30 mouse cellular contexts compared by ENCODE assay signal in the genomic region with DNA sequence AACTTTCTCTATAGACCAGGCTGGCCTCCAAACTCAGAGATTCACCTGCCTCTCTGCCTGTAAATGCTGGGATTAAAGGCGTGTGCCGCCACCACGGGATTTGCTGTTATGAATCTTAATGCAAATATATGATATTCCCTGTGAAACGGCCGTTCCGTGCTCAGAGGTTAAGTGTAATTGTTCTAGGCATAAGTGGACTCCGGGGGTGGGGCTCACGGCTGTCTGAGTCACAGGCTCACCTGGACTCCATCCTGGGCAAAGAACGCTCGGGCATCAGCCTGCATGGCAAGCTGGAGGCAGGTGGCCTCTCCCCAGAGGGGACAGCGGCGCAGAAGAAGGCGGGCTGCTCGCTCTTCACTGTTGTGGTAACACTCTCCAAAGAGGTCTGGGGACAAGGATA. TPM values are rescaled to one million over a fixed set of nuclear protein-coding genes. Genes with fewer than 3 reads are reported as not detected.
A peak's percentile ranks its signal among the peaks of the same experiment; 100 is the strongest.
DNase-seq lines count a peak whose midpoint lies in the region; ATAC-seq and TF ChIP-seq lines count a peak whose summit lies in the region.
"Had no signal": no experiment of that assay in that cellular context is flagged by ENCODE, and none has a peak within 500 bp of the region (broad histone marks: within the 10 kb centered on the region; RNA-seq: fewer than 3 reads in every experiment).

No protein-coding gene starts in this region.

- no peaks in the 10 kb centered on the region for H3K36me3 ChIP-seq in forebrain, embryonic 10.5 days (replicated peaks)
- no peaks in the 10 kb centered on the region for H3K36me3 ChIP-seq in forebrain, embryonic 13.5 days (ENCODE audit: poor library complexity, severe bottlenecking)
- peaks cover 11% of the 10 kb centered on the region for H3K36me3 ChIP-seq in lung, embryonic 16.5 days (ENCODE audit: control insufficient read depth, insufficient read depth, low read length)
- no peaks in the 10 kb centered on the region for H3K36me3 ChIP-seq in intestine, embryonic 15.5 days
- H3K36me3 ChIP-seq in small intestine, adult 2 months (ENCODE audit: control insufficient read depth, insufficient read depth, low read length): peaks cover 49% of the 10 kb centered on the region
- H3K36me3 ChIP-seq: forebrain, embryonic 15.5 days; hindbrain, embryonic 12.5 days; hindbrain, embryonic 15.5 days had no signal

- TF ChIP-seq CTCF in small intestine, adult 2 months (IDR thresholded peaks at IDR 0.05; ENCODE audit: extremely low read depth, insufficient read length, insufficient replicate concordance, low read depth, low read length): no peak

- no peak for TF ChIP-seq POLR2A in small intestine, adult 2 months (IDR thresholded peaks at IDR 0.05; ENCODE audit: low read depth, low read length)

- 0 out of 2 replicates have a peak, but pooled peaks cover 9% of the 10 kb centered on the region for H3K27me3 ChIP-seq in forebrain, embryonic 10.5 days (ENCODE audit: poor library complexity, severe bottlenecking)
- H3K27me3 ChIP-seq in forebrain, embryonic 13.5 days: no peaks in the 10 kb centered on the region
- no peaks in the 10 kb centered on the region for H3K27me3 ChIP-seq in lung, embryonic 16.5 days (ENCODE audit: control insufficient read depth, insufficient read depth, low read depth, low read length)
- no peaks in the 10 kb centered on the region for H3K27me3 ChIP-seq in intestine, embryonic 15.5 days (replicated peaks)
- no peaks in the 10 kb centered on the region for H3K27me3 ChIP-seq in small intestine, adult 2 months (ENCODE audit: control insufficient read depth, insufficient read depth, low read length)
- H3K27me3 ChIP-seq: forebrain, embryonic 15.5 days; hindbrain, embryonic 12.5 days; hindbrain, embryonic 15.5 days had no signal

- H3K9me3 ChIP-seq in forebrain, embryonic 10.5 days: no peaks in the 10 kb centered on the region
- H3K9me3 ChIP-seq in forebrain, embryonic 13.5 days (replicated peaks): no peaks in the 10 kb centered on the region
- H3K9me3 ChIP-seq in lung, embryonic 16.5 days (ENCODE audit: control insufficient read depth, low read length): no peaks in the 10 kb centered on the region
- no peaks in the 10 kb centered on the region for H3K9me3 ChIP-seq in intestine, embryonic 15.5 days
- H3K9me3 ChIP-seq: forebrain, embryonic 15.5 days; hindbrain, embryonic 12.5 days; hindbrain, embryonic 15.5 days had no signal

- H3K9ac ChIP-seq in forebrain, embryonic 13.5 days: no peak overlapping the region
- H3K9ac ChIP-seq in lung, embryonic 16.5 days (ENCODE audit: low read length): no peak overlapping the region
- no peak overlapping the region for H3K9ac ChIP-seq in intestine, embryonic 15.5 days
- H3K9ac ChIP-seq: forebrain, embryonic 15.5 days; hindbrain, embryonic 12.5 days; hindbrain, embryonic 15.5 days had no signal

- no peak overlapping the region for H3K4me3 ChIP-seq in forebrain, embryonic 10.5 days
- no peak overlapping the region for H3K4me3 ChIP-seq in forebrain, embryonic 13.5 days
- H3K4me3 ChIP-seq in lung, embryonic 16.5 days (ENCODE audit: low read length): no peak overlapping the region
- H3K4me3 ChIP-seq in intestine, embryonic 15.5 days (replicated peaks): no peak overlapping the region
- peak overlapping the region; percentile 27 for H3K4me3 ChIP-seq in small intestine, adult 2 months (ENCODE audit: low read depth, low read length)
- H3K4me3 ChIP-seq: forebrain, embryonic 15.5 days; gastrocnemius, adult 2 months; hindbrain, embryonic 12.5 days; hindbrain, embryonic 15.5 days had no signal

- ATAC-seq in forebrain, embryonic 13.5 days: no peak
- peak; percentile 38; the same call in 1 of the 2 replicates for ATAC-seq in lung, embryonic 16.5 days (ENCODE audit: low read depth)
- ATAC-seq in intestine, embryonic 15.5 days: peak; percentile 29
- ATAC-seq: forebrain, embryonic 15.5 days had no signal

- H3K27ac ChIP-seq in forebrain, embryonic 10.5 days: 0 out of 2 replicates have a peak overlapping the region, but pooled peaks have one; percentile 15
- H3K27ac ChIP-seq in forebrain, embryonic 13.5 days: no peak overlapping the region
- H3K27ac ChIP-seq in lung, embryonic 16.5 days (ENCODE audit: low read length): no peak overlapping the region
- H3K27ac ChIP-seq in intestine, embryonic 15.5 days: no peak overlapping the region
- H3K27ac ChIP-seq in small intestine, adult 2 months (ENCODE audit: insufficient read depth, low read depth, low read length): peak overlapping the region; percentile 92
- H3K27ac ChIP-seq: forebrain, embryonic 15.5 days; gastrocnemius, adult 2 months; hindbrain, embryonic 12.5 days; hindbrain, embryonic 15.5 days had no signal

- no peak for DNase-seq in forebrain, embryonic 10.5 days (ENCODE audit: extremely low spot score, low spot score)
- no peak for DNase-seq in lung, postnatal 36 days
- DNase-seq in adrenal gland, postnatal 36 days: no peak
- no peak for DNase-seq in urinary bladder, postnatal 4 days (ENCODE audit: low spot score in 2 of 2)
- DNase-seq: adrenal gland, adult 2 months; adrenal gland, postnatal 14 days; cerebellum, adult 18-20 months; cerebellum, adult 9-10 months; cerebellum, postnatal 14 days; gastrocnemius, postnatal 14 days; heart, adult 11 months had no signal

- H3K4me1 ChIP-seq in forebrain, embryonic 10.5 days: peaks cover 20% of the 10 kb centered on the region
- peaks cover 11% of the 10 kb centered on the region for H3K4me1 ChIP-seq in forebrain, embryonic 13.5 days
- peaks cover 2% of the 10 kb centered on the region; the same call in 1 of the 2 replicates for H3K4me1 ChIP-seq in lung, embryonic 16.5 days (replicated peaks; ENCODE audit: control insufficient read depth, insufficient read depth, low read length)
- peaks cover 10% of the 10 kb centered on the region; the same call in 1 of the 2 replicates for H3K4me1 ChIP-seq in intestine, embryonic 15.5 days (replicated peaks)
- H3K4me1 ChIP-seq in small intestine, adult 2 months (ENCODE audit: control insufficient read depth, insufficient read depth, insufficient read length, low read length): peaks cover 29% of the 10 kb centered on the region

- 93% methylated on average over 14 of the region's 14 CpGs for WGBS in forebrain, embryonic 10.5 days
- WGBS in forebrain, embryonic 13.5 days: 93% methylated on average over 14 of the region's 14 CpGs
- 76% methylated on average over 14 of the region's 14 CpGs for WGBS in lung, embryonic 16.5 days
- WGBS in intestine, embryonic 15.5 days: 85% methylated on average over 14 of the region's 14 CpGs
- 37% methylated on average over 14 of the region's 14 CpGs for WGBS in small intestine, adult 2 months

- no peak overlapping the region for H3K4me2 ChIP-seq in forebrain, embryonic 13.5 days
- no peak overlapping the region for H3K4me2 ChIP-seq in lung, embryonic 16.5 days (ENCODE audit: low read depth, low read length)
- no peak overlapping the region for H3K4me2 ChIP-seq in intestine, embryonic 15.5 days (replicated peaks)
- H3K4me2 ChIP-seq: forebrain, embryonic 15.5 days; heart, embryonic 11.5 days; hindbrain, embryonic 12.5 days; hindbrain, embryonic 15.5 days had no signal

RNA-seq across cellular contexts. Expression of a gene that starts 17.0 kb away (rescaled TPM):
- polyA plus RNA-seq in forebrain, embryonic 10.5 days (2016; fragmentation: Nextera tagmentation; extraction: Ambion mirVana): 8.3 and 8.9 TPM in 2 replicates
- polyA plus RNA-seq in forebrain, embryonic 13.5 days (2015; fragmentation: Nextera tagmentation; extraction: Ambion mirVana): 5.0 and 6.4 TPM in 2 replicates
- polyA plus RNA-seq in lung, embryonic 16.5 days (2015; fragmentation: Nextera tagmentation; extraction: Ambion mirVana): 19.6 and 25.0 TPM in 2 replicates
- 20.4 and 29.1 TPM in 2 replicates for polyA plus RNA-seq in intestine, embryonic 15.5 days (2015; fragmentation: Nextera tagmentation; extraction: Ambion mirVana)
- polyA plus RNA-seq in small intestine, adult 2 months (2012; rRNA removed): 101 and 257 TPM in 2 replicates
- total RNA-seq in adrenal gland, postnatal 36 days (2021): 1 to 10 TPM; 5.7 to 8.5 TPM

RNA-seq across cellular contexts. Expression of a gene that starts 18.6 kb away (rescaled TPM):
- polyA plus RNA-seq in forebrain, embryonic 10.5 days (2016; fragmentation: Nextera tagmentation; extraction: Ambion mirVana): 0.31 and 0.42 TPM in 2 replicates
- 0.06 TPM in 1 of 2 replicates, not detected in the other for polyA plus RNA-seq in forebrain, embryonic 13.5 days (2015; fragmentation: Nextera tagmentation; extraction: Ambion mirVana)
- polyA plus RNA-seq in lung, embryonic 16.5 days (2015; fragmentation: Nextera tagmentation; extraction: Ambion mirVana): 1.8 and 2.0 TPM in 2 replicates
- 0.97 and 1.2 TPM in 2 replicates for polyA plus RNA-seq in intestine, embryonic 15.5 days (2015; fragmentation: Nextera tagmentation; extraction: Ambion mirVana)
- 0.14 and 0.46 TPM in 2 replicates for polyA plus RNA-seq in small intestine, adult 2 months (2012; rRNA removed)
- total RNA-seq in adrenal gland, postnatal 36 days (2021): under 1 TPM in 1 of 2 experiments, not detected in 1; 0.13 TPM
- total RNA-seq: hematopoietic stem cell, adult 5-6 weeks; MEL had no signal
- polyA plus RNA-seq: adrenal gland, adult 2 months; forebrain, embryonic 11.5 days had no signal

RNA-seq across cellular contexts. Expression of a gene that starts 39.2 kb away (rescaled TPM):
- polyA plus RNA-seq in forebrain, embryonic 10.5 days (2016; fragmentation: Nextera tagmentation; extraction: Ambion mirVana): not detected in 2 replicates
- polyA plus RNA-seq in forebrain, embryonic 13.5 days (2015; fragmentation: Nextera tagmentation; extraction: Ambion mirVana): not detected in 2 replicates
- polyA plus RNA-seq in lung, embryonic 16.5 days (2015; fragmentation: Nextera tagmentation; extraction: Ambion mirVana): not detected in 2 replicates
- polyA plus RNA-seq in intestine, embryonic 15.5 days (2015; fragmentation: Nextera tagmentation; extraction: Ambion mirVana): not detected in 2 replicates
- not detected in 2 replicates for polyA plus RNA-seq in small intestine, adult 2 months (2012; rRNA removed)
- under 1 TPM in 1 of 2 experiments, not detected in 1; 0.13 TPM for total RNA-seq in adrenal gland, postnatal 36 days (2021)
- total RNA-seq: adrenal gland, adult 2 months; adrenal gland, postnatal 14 days; gastrocnemius, adult 2 months; gastrocnemius, postnatal 14 days; gastrocnemius, postnatal 4 days; heart, adult 8-10 months; heart, postnatal 25 days; hematopoietic stem cell, adult 5-6 weeks; MEL had no signal
- polyA plus RNA-seq: adrenal gland, adult 2 months; embryonic facial prominence, embryonic 11.5 days; embryonic facial prominence, embryonic 14.5 days; forebrain, embryonic 11.5 days; forebrain, embryonic 15.5 days; heart, embryonic 11.5 days; heart, embryonic 14.5 days; heart, postnatal 0 days; hindbrain, embryonic 12.5 days; hindbrain, embryonic 15.5 days had no signal

RNA-seq across cellular contexts. Expression of a gene that starts 50.3 kb away (rescaled TPM):
- polyA plus RNA-seq in forebrain, embryonic 10.5 days (2016; fragmentation: Nextera tagmentation; extraction: Ambion mirVana): 6.0 and 8.9 TPM in 2 replicates
- 12.0 and 12.7 TPM in 2 replicates for polyA plus RNA-seq in forebrain, embryonic 13.5 days (2015; fragmentation: Nextera tagmentation; extraction: Ambion mirVana)
- 2.2 and 2.5 TPM in 2 replicates for polyA plus RNA-seq in lung, embryonic 16.5 days (2015; fragmentation: Nextera tagmentation; extraction: Ambion mirVana)
- polyA plus RNA-seq in intestine, embryonic 15.5 days (2015; fragmentation: Nextera tagmentation; extraction: Ambion mirVana): 5.6 and 6.9 TPM in 2 replicates
- 15.4 and 63.9 TPM in 2 replicates for polyA plus RNA-seq in small intestine, adult 2 months (2012; rRNA removed)
- total RNA-seq in adrenal gland, postnatal 36 days (2021): 1 to 10 TPM; 1.5 to 1.7 TPM
- total RNA-seq: hematopoietic stem cell, adult 5-6 weeks had no signal

RNA-seq across cellular contexts. Expression of a gene that starts 53.8 kb away (rescaled TPM):
- 0.47 and 0.81 TPM in 2 replicates for polyA plus RNA-seq in forebrain, embryonic 10.5 days (2016; fragmentation: Nextera tagmentation; extraction: Ambion mirVana)
- polyA plus RNA-seq in forebrain, embryonic 13.5 days (2015; fragmentation: Nextera tagmentation; extraction: Ambion mirVana): 2.9 and 4.5 TPM in 2 replicates
- 0.53 TPM in 2 replicates for polyA plus RNA-seq in lung, embryonic 16.5 days (2015; fragmentation: Nextera tagmentation; extraction: Ambion mirVana)
- polyA plus RNA-seq in intestine, embryonic 15.5 days (2015; fragmentation: Nextera tagmentation; extraction: Ambion mirVana): 1.9 and 2.4 TPM in 2 replicates
- polyA plus RNA-seq in small intestine, adult 2 months (2012; rRNA removed): 2.9 and 4.0 TPM in 2 replicates
- 1 to 10 TPM in 1 of 2 experiments, under 1 TPM in 1; 0.70 to 2.8 TPM for total RNA-seq in adrenal gland, postnatal 36 days (2021)
- total RNA-seq: gastrocnemius, adult 2 months had no signal

Comparison
In these comparisons a context has a peak if more than half of its experiments do, and no peak if none do; other contexts are left out.
1. H3K27ac ChIP-seq: peak in forebrain, embryonic 10.5 days (single experiment) and small intestine, adult 2 months (single experiment); none in forebrain, embryonic 13.5 days (single experiment), lung, embryonic 16.5 days (single experiment) and intestine, embryonic 15.5 days (single experiment).